Mouse (Mus musculus) liver, adult 2 months (tissue): ENCODE data around the gene Zc3h7b.

ENCODE experiments used
- CTCF ChIP-seq: fragments of 200-500 bp; IDR thresholded peaks from 2 replicates; pipeline ENCODE4 v1.5.1; 2011; ENCODE audit warnings: low read depth, low read length, control low read depth
- POLR2A ChIP-seq: fragments of 200-500 bp; IDR thresholded peaks from 2 replicates; pipeline ENCODE4 v1.6.1; 2011; ENCODE audit warnings: low read length, control low read depth; ENCODE audit not compliant: insufficient read depth; ENCODE audit errors: extremely low read depth

DNA sequence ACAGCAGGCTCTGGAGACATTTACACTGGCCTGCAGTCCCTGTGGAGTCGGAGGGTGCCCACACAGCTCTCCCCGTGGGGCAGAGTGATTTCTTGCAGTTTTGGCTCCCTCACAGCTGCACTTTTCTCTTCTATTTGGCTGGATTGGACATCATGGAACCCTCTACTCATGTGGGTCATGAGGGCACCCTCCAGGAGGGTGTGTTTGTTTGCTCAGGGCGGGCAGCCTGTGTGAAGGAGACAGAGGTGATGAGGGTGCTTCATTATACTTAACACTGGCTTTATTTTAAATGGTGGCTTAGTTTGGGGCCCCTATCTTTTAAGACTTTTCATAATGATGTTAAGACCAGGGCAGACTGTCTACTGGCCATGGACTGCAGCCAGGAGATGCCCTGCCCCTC, 80.0 kb downstream of the Zc3h7b start:
- TF ChIP-seq CTCF, result no peak
- no peak for TF ChIP-seq POLR2A
